Mouse (Mus musculus) left cerebral cortex, adult 2 months (tissue): ENCODE measurements around the gene Dok5. TPM values are rescaled to one million over a fixed set of nuclear protein-coding genes. Genes with fewer than 3 reads are reported as not detected.

ENCODE experiments used
- DNase-seq, 2 experiments: peaks; one replicate each; pipeline ENCODE4 v3.0.0; 2021 to 2022; ENCODE audit warnings: low spot score in 2 of 2, mixed read lengths in 1 of 2; ENCODE audit errors: extremely low spot score in 1 of 2
- H3K27ac ChIP-seq: fragments of 200-600 bp; 2 replicates; pipeline ENCODE4 v1.8.1; 2022
- H3K4me3 ChIP-seq: fragments of 200-600 bp; 2 replicates; pipeline ENCODE4 v1.8.1; 2022
- CTCF ChIP-seq: fragments of 200-600 bp; IDR thresholded peaks from 2 replicates; pipeline ENCODE4 v1.8.1; 2022; ENCODE audit warnings: antibody characterized with exemption, mild to moderate bottlenecking, moderate library complexity
- intact Hi-C: fragments of 180-260 bp; cut with DNase I; formaldehyde crosslinking; loops from one replicate; pipeline ENCODE4 v1.15.1; 2025
- long read RNA-seq, 2 experiments: library from polyadenylated mRNA; stranded (forward); transcript quantifications; one replicate each; pipeline ENCODE4 v2.0.0; 2021; ENCODE audit warnings: borderline mapping rate in 2 of 2
- total RNA-seq, 2 experiments: library from RNA; stranded (reverse); gene quantifications; 2 replicates each; pipeline ENCODE4 v1.2.3; 2021

Gene Dok5
- total RNA-seq = 10 to 100 TPM; 30.8 to 32.8 TPM
- long read RNA-seq, experiment 1, transcript Dok5-201 (8 exons, 1,768 nt) = major isoform, 37 of 41 reads
- long read RNA-seq, experiment 1, partial matches to known transcripts = 1 of 41 reads
- long read RNA-seq, experiment 1, other reads (novel, unspliced or antisense) = 3 of 41 reads
- long read RNA-seq, experiment 2, transcript Dok5-201 (8 exons, 1,768 nt) = major isoform, 27 of 29 reads
- long read RNA-seq, experiment 2, partial matches to known transcripts = 0 of 29 reads
- long read RNA-seq, experiment 2, other reads (novel, unspliced or antisense) = 2 of 29 reads

DNA sequence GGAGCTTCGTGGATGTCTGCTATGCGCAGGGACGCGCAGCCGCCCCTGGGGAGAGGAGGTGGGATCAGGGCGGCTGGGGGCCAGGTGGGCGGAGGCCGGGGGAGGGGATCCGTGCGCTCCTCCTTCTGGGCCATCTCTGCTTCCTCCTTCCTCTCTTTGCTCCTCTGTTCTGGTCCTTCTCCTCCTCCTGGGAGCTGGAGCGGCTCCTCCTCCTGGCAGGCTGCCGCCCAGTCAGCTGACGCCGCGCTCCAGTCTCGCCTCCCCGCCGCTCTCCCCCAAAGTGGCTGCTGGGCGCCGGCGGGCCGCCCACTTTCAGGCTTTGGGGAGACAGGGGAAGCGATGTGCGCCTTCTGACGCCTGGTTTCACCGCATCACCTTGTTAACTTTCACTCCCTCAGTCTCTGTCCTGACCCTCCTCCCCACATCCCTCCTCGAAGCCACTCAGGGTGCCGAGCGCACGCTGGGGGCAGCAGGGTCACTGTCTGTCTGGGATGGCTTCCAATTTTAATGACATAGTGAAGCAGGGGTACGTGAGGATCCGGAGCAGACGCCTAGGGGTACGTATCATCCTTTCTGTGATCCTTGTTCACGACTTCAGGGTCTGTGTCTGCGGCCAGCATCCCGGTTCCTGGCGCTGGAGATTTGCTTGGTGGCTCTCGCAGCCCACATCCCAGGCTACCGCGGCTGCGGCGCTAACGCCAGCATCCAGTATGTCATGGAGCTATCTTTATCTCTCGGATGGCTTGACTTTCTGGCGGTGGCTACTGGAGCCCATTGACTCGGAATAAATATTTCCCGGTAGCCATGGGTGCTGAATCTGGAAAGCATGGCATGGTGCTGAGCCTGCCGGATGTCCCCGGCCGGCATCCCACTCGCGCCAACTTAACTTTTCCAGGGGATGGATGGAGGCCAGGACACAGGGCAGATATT is at the start of gene Dok5:
Gene Dok5, plus strand, starts transcription at position 176 of the 930 bp plus-strand sequence.
- DNase-seq = peak; percentile 90 to 93
- intact Hi-C loops = loop anchor here (5.0 kb wide), 2 partner anchors 85 to 195 kb away; no protein-coding TSS in a partner anchor
- TF ChIP-seq CTCF = no peak
- Histone ChIP-seq H3K27ac (peak within 1 kb of the TSS; percentile 91), H3K4me3 (peak within 1 kb of the TSS; percentile 77)

DNA sequence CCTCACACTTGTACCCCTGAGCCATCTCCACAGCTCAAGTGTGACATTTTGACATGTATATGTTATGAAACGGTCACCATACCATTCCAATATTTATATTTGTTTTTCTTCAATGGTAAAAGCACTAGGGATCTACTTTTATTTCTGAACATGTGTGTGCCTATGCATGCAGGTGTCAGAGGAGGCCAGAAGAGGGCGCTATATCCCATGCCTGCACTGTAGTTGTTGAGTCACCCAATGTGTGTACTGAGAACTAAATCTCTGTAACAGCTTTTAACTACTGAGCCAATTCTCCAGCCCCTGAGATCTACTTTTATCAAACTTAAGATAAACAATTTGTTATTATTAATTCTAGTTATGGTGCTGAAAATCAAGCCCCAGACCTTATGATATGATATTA is 48.2 kb upstream of the Dok5 start:
- TF ChIP-seq CTCF = peak; percentile 43
- Histone ChIP-seq H3K4me3 (no peak overlapping the region), H3K27ac (no peak overlapping the region)
- intact Hi-C loops = loop anchor here (2.0 kb wide), 1 partner anchor 189 kb away; no protein-coding TSS in a partner anchor
- DNase-seq = no peak

DNA sequence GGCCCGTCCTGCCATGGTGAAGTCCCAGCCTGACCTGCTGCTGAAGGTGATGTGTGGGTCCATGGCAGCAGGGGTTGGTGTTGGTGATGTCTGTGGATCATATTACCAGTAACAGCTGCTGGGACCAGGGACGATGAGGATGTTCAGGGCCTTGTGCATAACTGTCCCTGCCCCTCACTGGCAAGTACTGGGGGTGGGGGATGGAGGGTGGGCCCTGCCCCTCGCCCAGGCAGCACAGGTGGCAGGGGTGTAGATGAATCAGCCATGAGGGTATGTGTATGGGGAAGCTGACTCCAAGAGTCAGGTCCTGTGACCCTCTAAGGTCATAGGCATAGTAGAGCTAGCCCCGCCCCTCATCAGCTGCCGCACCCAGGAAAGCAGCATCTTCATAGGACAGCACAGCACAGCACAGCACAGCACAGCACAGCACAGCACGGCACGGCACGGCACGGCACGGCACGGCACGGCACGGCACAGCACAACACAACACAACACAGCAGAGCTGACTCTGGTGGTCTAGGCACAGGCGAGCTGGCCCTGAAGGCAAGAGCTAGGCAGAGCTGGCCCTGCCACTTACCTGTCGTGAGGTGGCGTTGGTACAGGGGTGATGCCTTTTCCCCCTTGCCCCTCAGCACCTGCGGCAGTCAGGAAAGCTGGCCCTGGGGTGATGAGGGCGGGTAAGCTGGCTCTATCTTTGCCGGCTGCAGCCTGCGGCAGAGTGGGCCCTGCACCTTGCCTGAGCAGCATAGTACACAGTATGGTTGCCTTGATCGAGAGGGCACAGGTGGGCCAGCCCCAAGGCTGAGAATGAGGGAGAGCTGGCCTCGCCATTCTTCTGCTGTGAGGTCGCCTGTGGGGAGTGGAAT is 36.3 kb upstream of the Dok5 start:
- intact Hi-C loops = no loop called here
- no peak for TF ChIP-seq CTCF
- H3K4me3 ChIP-seq = no peak overlapping the region
- DNase-seq = no peak
- H3K27ac ChIP-seq = no peak overlapping the region

DNA sequence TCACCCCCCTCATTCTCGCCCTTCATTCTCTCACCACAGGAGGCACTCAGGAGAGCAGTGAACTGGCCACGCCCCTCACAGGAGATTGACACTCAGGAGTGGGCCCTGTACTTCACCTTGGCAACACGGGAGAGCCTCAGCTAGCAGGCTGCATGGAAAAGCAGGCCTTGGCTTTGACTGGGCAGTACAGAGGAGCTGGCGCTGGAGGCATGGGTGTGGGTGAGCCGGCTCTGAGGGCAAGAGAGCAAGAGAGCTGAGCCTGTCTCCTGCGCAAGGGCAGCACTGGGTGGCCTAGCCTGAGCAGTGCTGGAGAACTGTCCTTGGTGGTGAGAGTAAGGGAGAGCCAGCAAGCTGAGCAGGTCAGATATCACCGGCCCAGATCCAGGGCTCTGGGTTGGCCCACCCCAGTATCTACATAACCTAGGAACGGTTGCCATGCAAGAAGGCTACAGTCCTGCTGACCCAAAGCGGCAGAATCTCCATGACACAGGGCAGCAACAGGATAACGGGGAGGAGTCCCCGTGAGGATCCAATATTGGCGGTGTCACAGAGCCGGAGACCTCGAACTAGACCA is 35.6 kb upstream of the Dok5 start:
- intact Hi-C loops = no loop called here
- TF ChIP-seq CTCF = no peak
- Histone ChIP-seq H3K27ac (no peak overlapping the region), H3K4me3 (no peak overlapping the region)
- no peak for DNase-seq

DNA sequence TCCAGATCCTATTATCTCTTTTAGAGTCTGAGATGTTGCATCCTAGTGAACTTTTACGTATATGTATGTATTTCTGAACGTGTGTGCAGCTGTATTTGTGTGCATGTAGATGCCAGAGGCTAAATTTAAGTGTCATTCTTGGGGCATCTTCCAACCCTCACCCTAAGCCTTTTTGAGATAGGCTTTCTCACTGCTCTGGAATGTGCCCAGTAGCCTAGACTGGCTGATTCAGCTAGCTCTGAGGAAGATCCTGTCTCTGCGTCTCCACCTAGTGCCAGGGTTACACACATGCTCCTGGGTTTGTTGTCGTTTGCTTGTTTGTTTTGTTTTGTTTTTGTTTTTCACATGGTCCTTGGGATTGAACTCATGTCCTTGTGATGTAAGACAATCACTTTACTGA is 31.1 kb upstream of the Dok5 start:
- TF ChIP-seq CTCF = no peak
- intact Hi-C loops = no loop called here
- Histone ChIP-seq H3K4me3 (no peak overlapping the region), H3K27ac (no peak overlapping the region)
- no peak for DNase-seq

DNA sequence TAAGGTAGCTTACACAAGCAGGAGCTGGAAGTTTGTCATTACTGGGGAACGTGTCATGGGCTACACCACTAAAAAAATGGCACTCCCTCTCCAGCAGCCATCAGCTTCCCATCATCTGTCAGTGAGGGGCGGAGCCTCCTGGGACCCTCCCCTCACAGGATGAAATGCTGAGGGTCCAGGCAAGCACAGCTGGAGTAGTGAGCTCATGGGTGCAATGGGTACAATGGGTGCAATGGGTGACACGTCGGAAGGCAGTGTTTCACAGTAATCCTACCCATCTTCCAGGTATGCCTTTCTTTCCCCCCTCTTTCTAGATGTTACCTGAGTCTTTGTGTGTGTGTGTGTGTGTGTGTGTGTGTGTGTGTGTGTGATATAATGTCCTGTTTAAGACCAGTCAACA is 25.1 kb upstream of the Dok5 start:
- H3K4me3 ChIP-seq = no peak overlapping the region
- intact Hi-C loops = no loop called here
- no peak for TF ChIP-seq CTCF
- DNase-seq = no peak
- H3K27ac ChIP-seq = no peak overlapping the region

DNA sequence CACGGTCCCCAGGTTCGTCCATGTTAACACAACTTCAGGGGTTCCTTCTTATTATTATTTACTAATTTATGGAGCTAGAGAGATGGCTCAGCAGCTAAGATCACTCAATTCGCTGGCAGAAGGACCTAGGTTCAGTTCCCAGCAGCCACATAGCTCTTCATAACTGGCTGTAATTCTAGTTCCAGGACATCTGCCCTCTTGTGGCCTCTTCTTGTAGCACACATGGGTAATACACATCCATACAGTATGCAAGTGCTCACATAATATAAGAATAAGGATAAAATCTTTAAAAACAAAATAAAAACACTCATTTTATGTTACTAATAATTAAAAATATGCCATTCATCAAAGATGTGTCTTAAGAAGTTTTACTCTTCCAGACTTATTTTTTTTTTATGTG is 23.9 kb upstream of the Dok5 start:
- no peak overlapping the region for H3K27ac ChIP-seq
- intact Hi-C loops = no loop called here
- no peak for DNase-seq
- no peak overlapping the region for H3K4me3 ChIP-seq
- peak; percentile 27 for TF ChIP-seq CTCF

DNA sequence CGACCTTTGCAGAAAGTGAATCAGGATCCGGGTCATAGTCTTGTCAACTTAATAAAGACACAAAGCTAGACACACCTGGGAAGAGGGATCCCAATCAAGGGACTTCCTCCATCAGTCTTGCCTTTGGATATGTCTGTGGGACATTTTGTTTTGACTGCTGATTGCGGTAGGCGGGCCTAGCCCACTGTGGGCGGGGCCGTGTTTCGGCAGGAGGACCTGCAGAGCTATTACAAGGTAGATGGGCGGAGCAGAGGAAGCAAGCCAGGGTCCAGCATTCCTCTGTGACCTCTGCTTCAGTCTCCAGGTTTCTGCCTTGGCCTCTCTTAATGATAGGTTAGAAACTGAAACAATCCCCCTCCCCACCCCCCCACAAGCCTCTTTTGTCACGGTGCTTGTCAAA is 22.7 kb upstream of the Dok5 start:
- DNase-seq = no peak
- H3K4me3 ChIP-seq = no peak overlapping the region
- intact Hi-C loops = no loop called here
- TF ChIP-seq CTCF = no peak
- H3K27ac ChIP-seq = no peak overlapping the region

DNA sequence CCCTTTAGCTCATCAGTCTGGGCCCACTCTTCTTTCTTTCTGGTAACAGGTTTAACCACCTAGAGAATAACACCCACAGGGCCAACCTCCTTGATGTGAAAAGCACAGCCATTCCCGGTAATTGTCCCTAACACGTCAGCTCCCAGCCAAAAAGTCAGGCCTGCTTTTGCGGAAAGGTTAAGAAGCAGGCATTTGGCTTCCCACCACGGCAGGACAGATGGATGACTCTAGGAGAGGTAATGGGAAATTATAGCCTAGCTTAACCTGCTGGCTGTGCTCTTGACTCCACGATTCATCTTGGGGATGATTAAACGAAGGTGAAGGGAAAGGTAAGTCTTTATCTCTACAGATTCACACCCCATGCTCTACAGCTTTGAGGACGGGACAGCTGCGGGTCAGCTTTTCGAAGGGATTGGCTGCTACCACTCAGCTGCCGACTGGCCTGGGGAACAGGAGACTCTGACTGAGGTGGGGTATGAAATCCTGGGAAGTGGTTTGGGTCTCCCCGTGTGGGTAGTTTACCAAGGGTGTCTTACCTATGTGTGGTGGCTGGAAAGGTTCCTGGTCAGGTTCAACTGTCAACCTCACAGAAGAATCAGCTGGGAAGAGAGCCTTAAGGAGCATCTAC is 18.8 kb upstream of the Dok5 start:
- TF ChIP-seq CTCF = no peak
- no peak overlapping the region for H3K27ac ChIP-seq
- H3K4me3 ChIP-seq = no peak overlapping the region
- DNase-seq = no peak
- intact Hi-C loops = no loop called here

DNA sequence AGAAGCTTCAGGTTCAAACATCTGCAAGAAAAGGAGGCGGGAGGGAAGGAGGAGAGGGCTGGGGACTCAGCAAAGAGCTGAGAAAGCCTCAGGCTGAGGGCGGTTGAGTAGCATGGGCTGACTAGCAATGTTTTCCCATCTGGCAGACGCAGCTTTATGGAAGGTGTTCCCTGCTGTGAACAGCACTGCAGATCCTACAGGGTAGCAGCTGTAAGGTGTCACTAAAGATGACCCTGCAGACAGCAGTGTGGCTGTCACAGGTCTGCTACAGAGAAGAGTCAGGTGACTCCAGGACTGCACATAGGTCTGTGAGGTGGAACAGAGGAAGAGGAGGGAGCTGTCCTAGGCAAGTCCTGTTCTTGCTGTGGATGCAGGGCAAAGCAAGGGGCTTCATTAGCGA is 11.2 kb upstream of the Dok5 start:
- DNase-seq = no peak
- no peak overlapping the region for H3K4me3 ChIP-seq
- intact Hi-C loops = no loop called here
- no peak for TF ChIP-seq CTCF
- no peak overlapping the region for H3K27ac ChIP-seq

DNA sequence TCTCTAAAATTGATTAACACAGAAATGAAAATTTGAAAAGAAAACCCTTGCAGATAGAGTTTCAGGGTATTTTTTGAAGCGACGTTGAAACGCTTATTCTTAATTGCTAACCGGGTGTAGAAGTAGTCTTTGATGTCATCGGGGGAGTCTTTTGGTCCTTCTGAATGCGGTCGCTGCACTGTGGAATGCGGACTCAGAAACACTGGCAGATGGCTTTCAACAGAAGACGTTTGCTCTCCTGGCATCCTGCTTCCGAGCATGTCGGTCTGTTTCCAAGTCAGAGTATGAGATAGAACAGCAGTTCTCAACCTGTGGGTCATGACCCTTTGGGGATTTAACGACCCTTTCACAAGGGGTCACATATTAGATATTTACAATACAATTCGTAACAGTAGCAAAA is 7.5 kb upstream of the Dok5 start:
- intact Hi-C loops = no loop called here
- no peak overlapping the region for H3K27ac ChIP-seq
- no peak for TF ChIP-seq CTCF
- DNase-seq = no peak
- 0 out of 2 replicates have a peak overlapping the region, but pooled peaks have one; percentile 4 for H3K4me3 ChIP-seq
